Mouse (Mus musculus): Measurements from ENCODE around the gene Dync1i2. TPM values are rescaled to one million over a fixed set of nuclear protein-coding genes. Genes with fewer than 3 reads are reported as not detected.

Dync1i2 gene
- polyA plus RNA-seq, 1 experiment from 2014 or later, result 195 TPM

GRCm38 (mm10) chr2:71179716-71180115, 31.8 kb upstream of the Dync1i2 start:
- WGBS, result 92% methylated on average over 10 of the region's 10 CpGs
- H3K27me3 ChIP-seq (replicated peaks; ENCODE audit: control insufficient read depth, insufficient read depth, low read length), result no peaks in the 10 kb centered on the region
- H3K4me3 ChIP-seq (ENCODE audit: low read depth, low read length), result no peak overlapping the region
- DNase-seq (ENCODE audit: low spot score) (no peak), ATAC-seq (no peak)
- H3K9ac ChIP-seq (ENCODE audit: low read length), result no peak overlapping the region
- H3K36me3 ChIP-seq (ENCODE audit: control insufficient read depth, insufficient read depth, low read length), result no peaks in the 10 kb centered on the region
- H3K4me1 ChIP-seq (ENCODE audit: control insufficient read depth, insufficient read depth, low read length), result no peaks in the 10 kb centered on the region
- no peak overlapping the region for H3K4me2 ChIP-seq (ENCODE audit: low read length)
- no peaks in the 10 kb centered on the region for H3K9me3 ChIP-seq (replicated peaks; ENCODE audit: control insufficient read depth, low read length)
- no peak overlapping the region for H3K27ac ChIP-seq (ENCODE audit: low read depth, low read length)

GRCm38 (mm10) chr2:71180566-71181217, 30.8 kb upstream of the Dync1i2 start:
- Histone ChIP-seq H3K27ac (ENCODE audit: low read depth, low read length) (no peak overlapping the region), H3K9me3 (replicated peaks; ENCODE audit: control insufficient read depth, low read length) (no peaks in the 10 kb centered on the region), H3K4me2 (ENCODE audit: low read length) (no peak overlapping the region), H3K36me3 (ENCODE audit: control insufficient read depth, insufficient read depth, low read length) (no peaks in the 10 kb centered on the region), H3K4me3 (ENCODE audit: low read depth, low read length) (no peak overlapping the region), H3K27me3 (replicated peaks; ENCODE audit: control insufficient read depth, insufficient read depth, low read length) (no peaks in the 10 kb centered on the region), H3K4me1 (ENCODE audit: control insufficient read depth, insufficient read depth, low read length) (no peaks in the 10 kb centered on the region), H3K9ac (ENCODE audit: low read length) (no peak overlapping the region)
- ATAC-seq (no peak), DNase-seq (ENCODE audit: low spot score) (no peak)
- WGBS, result 74% methylated on average over 8 of the region's 8 CpGs

- H3K9ac ChIP-seq (ENCODE audit: low read length), result no peak overlapping the region
- DNase-seq (ENCODE audit: low spot score), result no peak
- H3K9me3 ChIP-seq (replicated peaks; ENCODE audit: control insufficient read depth, low read length), result no peaks in the 10 kb centered on the region
- 77% methylated on average over 3 of the region's 3 CpGs for WGBS
- H3K4me3 ChIP-seq (ENCODE audit: low read depth, low read length), result no peak overlapping the region
- no peak overlapping the region for H3K4me2 ChIP-seq (ENCODE audit: low read length)
- H3K4me1 ChIP-seq (ENCODE audit: control insufficient read depth, insufficient read depth, low read length), result peaks cover 20% of the 10 kb centered on the region
- no peaks in the 10 kb centered on the region for H3K36me3 ChIP-seq (ENCODE audit: control insufficient read depth, insufficient read depth, low read length)
- ATAC-seq, result no peak
- no peak overlapping the region for H3K27ac ChIP-seq (ENCODE audit: low read depth, low read length)
- H3K27me3 ChIP-seq (replicated peaks; ENCODE audit: control insufficient read depth, insufficient read depth, low read length), result no peaks in the 10 kb centered on the region
These were observed 23.6 kb upstream of the Dync1i2 start for GRCm38 (mm10) chr2:71187950-71188349.

GRCm38 (mm10) chr2:71188861-71189260, 22.6 kb upstream of the Dync1i2 start:
- Histone ChIP-seq H3K4me2 (ENCODE audit: low read length) (no peak overlapping the region), H3K9me3 (replicated peaks; ENCODE audit: control insufficient read depth, low read length) (no peaks in the 10 kb centered on the region), H3K9ac (ENCODE audit: low read length) (no peak overlapping the region), H3K4me3 (ENCODE audit: low read depth, low read length) (no peak overlapping the region), H3K4me1 (ENCODE audit: control insufficient read depth, insufficient read depth, low read length) (peaks cover 20% of the 10 kb centered on the region), H3K27me3 (replicated peaks; ENCODE audit: control insufficient read depth, insufficient read depth, low read length) (no peaks in the 10 kb centered on the region), H3K36me3 (ENCODE audit: control insufficient read depth, insufficient read depth, low read length) (no peaks in the 10 kb centered on the region), H3K27ac (ENCODE audit: low read depth, low read length) (no peak overlapping the region)
- WGBS, result 40% methylated on average over 2 of the region's 2 CpGs
- no peak for DNase-seq (ENCODE audit: low spot score)
- no peak for ATAC-seq

GRCm38 (mm10) chr2:71191391-71192194, 19.9 kb upstream of the Dync1i2 start:
- Histone ChIP-seq H3K4me2 (ENCODE audit: low read length) (peak overlapping the region; percentile 46), H3K9ac (ENCODE audit: low read length) (peak overlapping the region; percentile 47), H3K27ac (ENCODE audit: low read depth, low read length) (peak overlapping the region; percentile 49), H3K36me3 (ENCODE audit: control insufficient read depth, insufficient read depth, low read length) (no peaks in the 10 kb centered on the region), H3K27me3 (replicated peaks; ENCODE audit: control insufficient read depth, insufficient read depth, low read length) (no peaks in the 10 kb centered on the region), H3K4me3 (ENCODE audit: low read depth, low read length) (peak overlapping the region; percentile 16), H3K4me1 (ENCODE audit: control insufficient read depth, insufficient read depth, low read length) (peaks cover 28% of the 10 kb centered on the region), H3K9me3 (replicated peaks; ENCODE audit: control insufficient read depth, low read length) (no peaks in the 10 kb centered on the region)
- ATAC-seq (peak; percentile 69), DNase-seq (ENCODE audit: low spot score) (peak; percentile 74)
- WGBS, result 2% methylated on average over 16 of the region's 16 CpGs

GRCm38 (mm10) chr2:71192195-71192807, 19.2 kb upstream of the Dync1i2 start:
- Histone ChIP-seq H3K9me3 (replicated peaks; ENCODE audit: control insufficient read depth, low read length) (no peaks in the 10 kb centered on the region), H3K4me2 (ENCODE audit: low read length) (peak overlapping the region; percentile 46), H3K9ac (ENCODE audit: low read length) (peak overlapping the region; percentile 47), H3K4me1 (ENCODE audit: control insufficient read depth, insufficient read depth, low read length) (peaks cover 28% of the 10 kb centered on the region), H3K27ac (ENCODE audit: low read depth, low read length) (peak overlapping the region; percentile 49), H3K36me3 (ENCODE audit: control insufficient read depth, insufficient read depth, low read length) (no peaks in the 10 kb centered on the region), H3K27me3 (replicated peaks; ENCODE audit: control insufficient read depth, insufficient read depth, low read length) (no peaks in the 10 kb centered on the region), H3K4me3 (ENCODE audit: low read depth, low read length) (peak overlapping the region; percentile 16; the same call in 1 of the 2 replicates)
- DNase-seq (ENCODE audit: low spot score), result peak; percentile 19
- ATAC-seq, result peak; percentile 36; the same call in 1 of the 2 replicates
- 20% methylated on average over 17 of the region's 17 CpGs for WGBS

GRCm38 (mm10) chr2:71194137-71194960, 17.2 kb upstream of the Dync1i2 start:
- peak; percentile 22; the same call in 1 of the 2 replicates for ATAC-seq
- WGBS, result 40% methylated on average over 10 of the region's 10 CpGs

GRCm38 (mm10) chr2:71196947-71197346, 14.6 kb upstream of the Dync1i2 start:
- no peak for ATAC-seq
- H3K4me3 ChIP-seq (ENCODE audit: low read depth, low read length), result no peak overlapping the region
- H3K9ac ChIP-seq (ENCODE audit: low read length), result no peak overlapping the region
- no peaks in the 10 kb centered on the region for H3K36me3 ChIP-seq (ENCODE audit: control insufficient read depth, insufficient read depth, low read length)
- H3K4me2 ChIP-seq (ENCODE audit: low read length), result no peak overlapping the region
- H3K9me3 ChIP-seq (replicated peaks; ENCODE audit: control insufficient read depth, low read length), result no peaks in the 10 kb centered on the region
- H3K4me1 ChIP-seq (ENCODE audit: control insufficient read depth, insufficient read depth, low read length), result peaks cover 14% of the 10 kb centered on the region
- H3K27ac ChIP-seq (ENCODE audit: low read depth, low read length), result no peak overlapping the region
- no peak for DNase-seq (ENCODE audit: low spot score)
- 82% methylated on average over 4 of the region's 4 CpGs for WGBS
- no peaks in the 10 kb centered on the region for H3K27me3 ChIP-seq (replicated peaks; ENCODE audit: control insufficient read depth, insufficient read depth, low read length)

More at GRCm38 (mm10) chr2:71194137-71194960, 17.2 kb upstream of the Dync1i2 start:
- DNase-seq (ENCODE audit: low spot score), result peak; percentile 53
- no peak overlapping the region for H3K27ac ChIP-seq (ENCODE audit: low read depth, low read length)
- H3K4me3 ChIP-seq (ENCODE audit: low read depth, low read length), result no peak overlapping the region
- H3K4me2 ChIP-seq (ENCODE audit: low read length), result no peak overlapping the region
- no peaks in the 10 kb centered on the region for H3K36me3 ChIP-seq (ENCODE audit: control insufficient read depth, insufficient read depth, low read length)
- no peaks in the 10 kb centered on the region for H3K27me3 ChIP-seq (replicated peaks; ENCODE audit: control insufficient read depth, insufficient read depth, low read length)
- H3K4me1 ChIP-seq (ENCODE audit: control insufficient read depth, insufficient read depth, low read length), result peaks cover 28% of the 10 kb centered on the region
- no peak overlapping the region for H3K9ac ChIP-seq (ENCODE audit: low read length)
- H3K9me3 ChIP-seq (replicated peaks; ENCODE audit: control insufficient read depth, low read length), result no peaks in the 10 kb centered on the region

Data from forebrain, embryonic 14.5 days (tissue).